Mouse (Mus musculus) hindbrain, embryonic 16.5 days (tissue): ENCODE measurements around the gene Olfm3. TPM values are rescaled to one million over a fixed set of nuclear protein-coding genes. Genes with fewer than 3 reads are reported as not detected.

Experiments used
- ATAC-seq: fragments of 200-750 bp; cut with Nextera tagmentation; 2 replicates; pipeline ENCODE4 v1.8.0; 2017; ENCODE audit warnings: moderate TSS enrichment, moderate library complexity
- H3K27ac ChIP-seq: fragments of 300-500 bp; sonication (generic); 2 replicates; pipeline ENCODE4 v1.5.1; 2014; ENCODE audit warnings: low read depth, mild to moderate bottlenecking, control low read depth, low read length, moderate library complexity
- H3K27me3 ChIP-seq: fragments of 300-500 bp; sonication (generic); replicated peaks from 2 replicates; pipeline ENCODE4 v1.6.1; 2014; ENCODE audit warnings: low read length; ENCODE audit not compliant: control insufficient read depth, insufficient read depth
- H3K36me3 ChIP-seq: fragments of 300-500 bp; sonication (generic); 2 replicates; pipeline ENCODE4 v1.6.1; 2014; ENCODE audit warnings: mild to moderate bottlenecking, low read length, moderate library complexity, mixed read lengths; ENCODE audit not compliant: control insufficient read depth, insufficient read depth
- H3K4me1 ChIP-seq: fragments of 300-500 bp; sonication (generic); 2 replicates; pipeline ENCODE4 v1.6.1; 2014; ENCODE audit warnings: low read depth, low read length; ENCODE audit not compliant: control insufficient read depth, insufficient read depth
- H3K4me2 ChIP-seq: fragments of 300-500 bp; sonication (generic); 2 replicates; pipeline ENCODE4 v1.6.1; 2014; ENCODE audit warnings: mild to moderate bottlenecking, low read length, control low read depth, moderate library complexity
- H3K4me3 ChIP-seq: fragments of 300-500 bp; sonication (generic); 2 replicates; pipeline ENCODE4 v1.5.1; 2014; ENCODE audit warnings: mild to moderate bottlenecking, low read length, control low read depth, moderate library complexity
- H3K9ac ChIP-seq: fragments of 300-500 bp; sonication (generic); 2 replicates; pipeline ENCODE4 v1.6.1; 2014; ENCODE audit warnings: low read depth, mild to moderate bottlenecking, control low read depth, low read length, moderate library complexity
- H3K9me3 ChIP-seq: fragments of 300-500 bp; sonication (generic); 2 replicates; pipeline ENCODE4 v1.6.1; 2014; ENCODE audit warnings: mild to moderate bottlenecking, low read length, moderate library complexity; ENCODE audit not compliant: control insufficient read depth
- WGBS: fragments of 180-500 bp; shearing (Covaris S2); extraction: QIAGEN DNeasy Blood & Tissue Kit; methylation state at CpG from one replicate; pipeline ENCODE4 v1.1.7; 2014; 5-methylcytosine and 5-hydroxymethylcytosine counted together
- polyA plus RNA-seq: library from polyadenylated mRNA; unstranded; fragments of >200 nt; fragmentation: Nextera tagmentation; extraction: Ambion mirVana; gene quantifications from 2 replicates; pipeline ENCODE4 v1.2.1, GENCODE M21; 2015

The Olfm3 gene
- 21.9 and 23.0 TPM in 2 replicates for polyA plus RNA-seq

- Histone ChIP-seq H3K4me3 (peak within 1 kb of the TSS; percentile 49), H3K36me3 (no peaks in the 10 kb centered on the region), H3K4me1 (peaks cover 2% of the 10 kb centered on the region; the same call in 1 of the 2 replicates), H3K9me3 (no peaks in the 10 kb centered on the region), H3K4me2 (peak within 1 kb of the TSS; percentile 66), H3K27me3 (no peaks in the 10 kb centered on the region), H3K27ac (peak within 1 kb of the TSS; percentile 60), H3K9ac (peak within 1 kb of the TSS; percentile 59)
- WGBS = 2% methylated on average over 21 of the region's 21 CpGs
- peak; percentile 87 for ATAC-seq
Measured at GRCm38 (mm10) chr3:114903924-114904438, at the start of gene Olfm3. Gene Olfm3 (plus strand): TSS chr3:114904078.

- H3K4me1 ChIP-seq = no peaks in the 10 kb centered on the region
Measured at GRCm38 (mm10) chr3:114889764-114890163, 14.1 kb upstream of the Olfm3 start.

GRCm38 (mm10) chr3:114904633-114905423 lies 950 bp downstream of the Olfm3 start:
- WGBS = 14% methylated on average over 16 of the region's 16 CpGs
- Histone ChIP-seq H3K27me3 (no peaks in the 10 kb centered on the region), H3K4me2 (peak overlapping the region; percentile 66), H3K9me3 (no peaks in the 10 kb centered on the region), H3K9ac (peak overlapping the region; percentile 59), H3K4me3 (peak overlapping the region; percentile 49), H3K36me3 (no peaks in the 10 kb centered on the region), H3K27ac (peak overlapping the region; percentile 60), H3K4me1 (peaks cover 2% of the 10 kb centered on the region; the same call in 1 of the 2 replicates)
- ATAC-seq = peak; percentile 60

More at GRCm38 (mm10) chr3:114889764-114890163, 14.1 kb upstream of the Olfm3 start:
- no peak for ATAC-seq
- H3K4me3 ChIP-seq = no peak overlapping the region
- H3K27me3 ChIP-seq = no peaks in the 10 kb centered on the region
- H3K36me3 ChIP-seq = no peaks in the 10 kb centered on the region
- no peaks in the 10 kb centered on the region for H3K9me3 ChIP-seq
- no peak overlapping the region for H3K27ac ChIP-seq
- H3K4me2 ChIP-seq = no peak overlapping the region
- WGBS = 90% methylated on average over 3 of the region's 3 CpGs
- no peak overlapping the region for H3K9ac ChIP-seq

- Histone ChIP-seq H3K36me3 (no peaks in the 10 kb centered on the region), H3K9me3 (no peaks in the 10 kb centered on the region), H3K27ac (no peak overlapping the region), H3K4me2 (no peak overlapping the region), H3K9ac (no peak overlapping the region), H3K4me1 (peaks cover 2% of the 10 kb centered on the region; the same call in 1 of the 2 replicates), H3K4me3 (no peak overlapping the region), H3K27me3 (no peaks in the 10 kb centered on the region)
- no peak for ATAC-seq
Measured at GRCm38 (mm10) chr3:114907537-114907936, 3.7 kb downstream of the Olfm3 start.

- no peaks in the 10 kb centered on the region for H3K9me3 ChIP-seq
- no peak for ATAC-seq
- no peak overlapping the region for H3K4me3 ChIP-seq
- peaks cover 1% of the 10 kb centered on the region; the same call in 1 of the 2 replicates for H3K4me1 ChIP-seq
- H3K27ac ChIP-seq = no peak overlapping the region
- no peaks in the 10 kb centered on the region for H3K27me3 ChIP-seq
- WGBS = 89% methylated on average over 3 of the region's 3 CpGs
- no peak overlapping the region for H3K4me2 ChIP-seq
- no peak overlapping the region for H3K9ac ChIP-seq
- H3K36me3 ChIP-seq = no peaks in the 10 kb centered on the region
Measured at GRCm38 (mm10) chr3:114908846-114909245, 5.0 kb downstream of the Olfm3 start.

- WGBS = 90% methylated on average over 3 of the region's 3 CpGs
- no peak overlapping the region for H3K4me3 ChIP-seq
Measured at GRCm38 (mm10) chr3:114920102-114920501, 16.2 kb downstream of the Olfm3 start.

GRCm38 (mm10) chr3:114929605-114930004 lies 25.7 kb downstream of the Olfm3 start:
- no peak for ATAC-seq
- Histone ChIP-seq H3K4me1 (no peaks in the 10 kb centered on the region), H3K4me2 (no peak overlapping the region), H3K27ac (no peak overlapping the region), H3K9ac (no peak overlapping the region), H3K4me3 (no peak overlapping the region), H3K36me3 (no peaks in the 10 kb centered on the region), H3K27me3 (no peaks in the 10 kb centered on the region), H3K9me3 (no peaks in the 10 kb centered on the region)
- WGBS = 82% methylated on average over 4 of the region's 4 CpGs

More at GRCm38 (mm10) chr3:114920102-114920501, 16.2 kb downstream of the Olfm3 start:
- H3K9me3 ChIP-seq = no peaks in the 10 kb centered on the region
- H3K4me2 ChIP-seq = no peak overlapping the region
- no peaks in the 10 kb centered on the region for H3K36me3 ChIP-seq
- H3K4me1 ChIP-seq = no peaks in the 10 kb centered on the region
- H3K9ac ChIP-seq = no peak overlapping the region
- no peaks in the 10 kb centered on the region for H3K27me3 ChIP-seq
- H3K27ac ChIP-seq = no peak overlapping the region
- no peak for ATAC-seq

- 80% methylated on average over 2 of the region's 2 CpGs for whole genome bisulfite sequencing
- Histone ChIP-seq H3K9ac (no peak overlapping the region), H3K4me2 (no peak overlapping the region), H3K4me1 (no peaks in the 10 kb centered on the region), H3K27ac (no peak overlapping the region), H3K4me3 (no peak overlapping the region), H3K9me3 (no peaks in the 10 kb centered on the region), H3K36me3 (no peaks in the 10 kb centered on the region), H3K27me3 (no peaks in the 10 kb centered on the region)
- ATAC-seq = no peak
Measured at GRCm38 (mm10) chr3:114930336-114930735, 26.5 kb downstream of the Olfm3 start.

- ATAC-seq = no peak
- H3K9me3 ChIP-seq = no peaks in the 10 kb centered on the region
- H3K27me3 ChIP-seq = no peaks in the 10 kb centered on the region
- H3K4me1 ChIP-seq = no peaks in the 10 kb centered on the region
- no peaks in the 10 kb centered on the region for H3K36me3 ChIP-seq
- H3K9ac ChIP-seq = no peak overlapping the region
- H3K4me3 ChIP-seq = no peak overlapping the region
- 81% methylated on average over 2 of the region's 2 CpGs for WGBS
- no peak overlapping the region for H3K27ac ChIP-seq
- no peak overlapping the region for H3K4me2 ChIP-seq
Measured at GRCm38 (mm10) chr3:114930796-114931195, 26.9 kb downstream of the Olfm3 start.
